Mouse (Mus musculus): ENCODE measurements around the gene Utrn.

The Utrn gene

GRCm38 (mm10) chr10:12736861-12737835 lies 132.0 kb downstream of the Utrn start:
- CTCF ChIA-PET: no interaction called here

GRCm38 (mm10) chr10:12735695-12736094 lies 133.5 kb downstream of the Utrn start:
- CTCF ChIA-PET: no interaction called here

DNA sequence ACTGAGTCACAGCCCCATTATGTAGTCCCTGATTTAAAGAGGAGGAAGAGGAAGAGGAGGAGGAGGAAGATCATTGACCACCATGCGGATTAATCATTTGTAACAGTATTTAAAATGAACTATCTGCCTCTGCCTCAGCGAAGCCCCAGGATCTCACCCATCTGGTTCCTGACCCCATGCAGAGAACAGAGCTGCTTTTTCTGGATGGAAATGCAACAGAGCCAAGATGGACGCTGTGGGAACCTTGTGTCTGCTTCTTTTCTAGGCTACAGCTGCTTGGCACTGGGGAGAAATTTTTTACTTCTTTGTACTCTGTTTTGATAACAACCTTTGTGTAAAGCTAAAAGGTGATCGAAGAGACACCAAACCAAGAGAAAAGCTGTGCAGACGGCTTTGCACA lies 137.7 kb downstream of the Utrn start:
- CTCF ChIA-PET: no interaction called here

DNA sequence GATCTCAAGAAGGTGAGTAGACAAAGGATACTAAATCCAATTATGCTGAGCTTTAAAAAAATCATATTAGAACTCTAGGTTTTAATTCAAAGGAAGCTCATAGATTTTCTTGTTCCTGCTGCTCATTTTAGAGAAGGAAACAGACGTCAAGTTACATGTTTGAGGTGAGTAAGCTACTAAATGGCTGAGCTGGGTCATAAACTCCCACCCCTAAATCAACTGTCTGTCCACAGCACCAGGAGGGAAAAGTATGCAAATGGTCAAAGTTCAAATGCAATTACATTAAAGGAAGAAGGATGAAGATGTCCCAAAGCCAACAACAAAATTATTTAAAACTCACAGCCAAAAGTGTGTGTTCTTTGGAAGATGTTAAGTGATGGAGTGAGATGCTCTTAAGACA lies 139.5 kb downstream of the Utrn start:
- CTCF ChIA-PET: no interaction called here

DNA sequence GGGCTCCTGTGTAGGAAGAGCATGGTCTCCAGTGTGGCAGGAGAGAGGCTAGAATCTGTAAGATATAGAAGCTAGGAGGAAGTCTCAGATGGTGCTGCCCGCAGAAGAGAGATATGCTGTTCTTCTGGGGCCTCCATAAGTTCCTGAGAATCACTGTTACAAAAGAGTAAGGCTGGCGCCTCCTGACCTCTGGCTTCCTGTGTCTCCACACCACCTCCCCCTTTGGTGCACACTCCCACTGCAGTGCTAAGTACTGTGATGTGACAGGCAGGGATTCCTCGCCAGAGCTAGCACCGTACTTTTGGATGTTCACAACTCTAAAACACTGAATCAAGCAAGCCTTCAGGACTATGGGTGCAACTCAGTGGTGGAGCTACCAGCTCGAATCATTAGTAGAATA lies 140.1 kb downstream of the Utrn start:
- CTCF ChIA-PET: no interaction called here

DNA sequence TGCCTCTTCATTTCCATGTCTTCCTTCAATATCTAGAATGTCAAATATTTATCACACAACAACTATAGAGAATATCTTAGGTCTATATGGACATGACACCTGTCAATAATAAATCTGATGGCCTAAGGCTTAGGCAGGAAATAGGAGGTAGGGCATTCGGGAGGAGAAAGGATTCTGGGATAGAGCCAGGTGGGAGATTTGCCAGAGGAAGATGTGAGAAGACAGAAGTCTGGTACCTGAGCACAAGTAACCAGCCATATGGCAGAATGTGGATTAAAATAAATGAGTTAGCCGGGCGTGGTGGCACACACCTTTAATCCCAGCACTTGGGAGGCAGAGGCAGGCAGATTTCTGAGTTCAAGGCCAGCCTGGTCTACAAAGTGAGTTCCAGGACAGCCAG lies 141.3 kb downstream of the Utrn start:
- CTCF ChIA-PET: no interaction called here

GRCm38 (mm10) chr10:12726041-12726608 lies 143.0 kb downstream of the Utrn start:
- CTCF ChIA-PET: no interaction called here

DNA sequence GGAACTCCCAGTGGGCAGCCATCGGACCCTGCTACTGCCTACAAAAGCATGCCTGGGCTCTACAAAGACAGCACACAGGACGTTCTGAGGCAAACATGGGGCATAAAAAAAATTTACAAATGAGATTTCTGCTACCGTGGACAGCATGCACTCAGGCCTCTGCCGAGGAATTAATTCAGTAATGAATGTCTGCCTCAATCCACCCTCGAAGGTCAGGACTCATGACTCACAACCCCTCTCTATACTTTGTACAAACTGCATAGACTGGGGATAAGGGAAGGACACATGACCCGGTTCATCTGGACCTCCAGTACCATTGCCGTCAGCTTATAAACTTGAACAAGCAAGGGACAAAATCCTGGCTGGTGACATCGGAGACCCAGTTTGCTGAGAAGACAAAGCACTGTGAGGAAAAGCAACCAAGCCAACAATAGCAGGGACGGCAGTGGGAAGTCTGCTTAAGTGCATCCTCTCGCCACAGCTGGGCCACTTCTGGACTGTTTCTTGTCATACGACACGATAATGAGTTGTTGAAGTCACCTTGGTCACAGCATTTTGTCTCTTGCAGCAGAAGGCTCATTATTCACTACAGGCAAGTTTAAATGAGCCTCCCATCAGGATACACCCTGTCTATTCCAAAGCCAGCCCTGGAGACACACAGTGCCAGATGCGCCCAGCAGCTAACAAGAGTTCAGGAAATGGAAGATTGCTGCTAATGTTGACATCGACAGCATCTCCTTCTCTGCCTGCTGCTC lies 144.7 kb downstream of the Utrn start:
- CTCF ChIA-PET: interaction anchor here (0.6 kb wide), 1 partner anchor 716 kb away, joined by 4 read pairs; no protein-coding TSS in a partner anchor

DNA sequence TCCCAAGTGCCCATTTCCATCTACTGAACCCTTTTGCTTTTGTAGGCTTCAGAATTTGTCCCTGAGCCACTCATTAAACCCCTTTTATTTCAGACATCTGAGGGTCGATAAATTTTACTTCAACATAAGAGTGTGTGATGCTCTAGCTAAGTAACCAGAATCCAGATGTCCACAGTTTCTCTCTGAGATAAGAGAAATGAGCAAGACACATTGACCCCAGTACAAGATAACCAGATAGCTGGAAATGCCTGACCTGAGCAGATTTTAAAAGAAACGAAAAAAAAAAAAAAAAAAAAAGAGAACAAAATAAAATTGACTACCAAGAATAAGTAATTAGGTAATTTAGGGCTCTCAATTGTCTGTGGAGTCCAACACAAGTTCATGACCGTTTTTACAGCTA lies 145.9 kb downstream of the Utrn start:
- CTCF ChIA-PET: interaction anchor here (0.6 kb wide), 1 partner anchor 1825 kb away, joined by 4 read pairs; no protein-coding TSS in a partner anchor

- CTCF ChIA-PET: no interaction called here
These were observed 147.1 kb downstream of the Utrn start for GRCm38 (mm10) chr10:12722111-12722510.

DNA sequence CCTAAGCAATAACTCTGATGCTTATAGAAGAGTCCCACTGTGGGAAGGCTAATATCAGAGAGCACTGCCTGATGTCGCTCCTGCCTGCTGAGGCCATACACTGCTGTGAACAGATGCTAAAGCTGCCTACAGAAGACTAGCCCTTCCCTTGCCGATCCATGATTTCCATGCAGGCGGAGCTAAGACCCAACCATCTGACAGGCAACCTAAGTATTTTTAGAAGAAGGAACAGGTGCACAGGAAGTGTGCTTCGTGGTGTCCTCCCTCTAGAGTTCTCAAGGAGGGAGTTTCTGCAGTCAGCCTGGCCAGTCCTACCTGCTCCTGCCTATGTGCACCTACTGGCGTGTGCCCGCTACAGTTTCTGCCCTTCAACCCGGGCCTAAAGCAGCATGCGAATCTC lies 150.8 kb downstream of the Utrn start:
- CTCF ChIA-PET: no interaction called here

DNA sequence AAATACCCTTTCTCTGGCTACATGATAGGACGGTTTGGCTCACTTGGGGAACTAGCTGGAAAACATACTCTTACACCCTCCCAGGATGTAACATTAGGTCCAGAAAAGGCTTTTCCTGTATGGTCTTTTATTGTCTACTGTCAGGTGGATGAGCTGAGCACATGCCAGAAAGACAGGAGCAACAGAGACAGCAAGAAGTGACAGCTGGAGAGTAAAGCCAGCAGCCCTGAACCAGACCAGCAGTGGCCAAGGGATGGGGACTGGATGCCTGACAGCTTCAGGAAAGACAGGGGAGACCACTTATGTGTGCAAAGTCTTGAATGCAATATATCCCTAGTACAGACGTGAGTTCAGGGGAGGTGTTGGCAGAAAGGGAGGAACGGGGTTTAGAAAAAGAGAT lies 151.8 kb downstream of the Utrn start:
- CTCF ChIA-PET: no interaction called here

GRCm38 (mm10) chr10:12716657-12717327 lies 152.4 kb downstream of the Utrn start:
- CTCF ChIA-PET: interaction anchor here (0.5 kb wide), 1 partner anchor 480 kb away, joined by 7 read pairs; no protein-coding TSS in a partner anchor

GRCm38 (mm10) chr10:12713236-12713855 lies 155.8 kb downstream of the Utrn start:
- CTCF ChIA-PET: no interaction called here

DNA sequence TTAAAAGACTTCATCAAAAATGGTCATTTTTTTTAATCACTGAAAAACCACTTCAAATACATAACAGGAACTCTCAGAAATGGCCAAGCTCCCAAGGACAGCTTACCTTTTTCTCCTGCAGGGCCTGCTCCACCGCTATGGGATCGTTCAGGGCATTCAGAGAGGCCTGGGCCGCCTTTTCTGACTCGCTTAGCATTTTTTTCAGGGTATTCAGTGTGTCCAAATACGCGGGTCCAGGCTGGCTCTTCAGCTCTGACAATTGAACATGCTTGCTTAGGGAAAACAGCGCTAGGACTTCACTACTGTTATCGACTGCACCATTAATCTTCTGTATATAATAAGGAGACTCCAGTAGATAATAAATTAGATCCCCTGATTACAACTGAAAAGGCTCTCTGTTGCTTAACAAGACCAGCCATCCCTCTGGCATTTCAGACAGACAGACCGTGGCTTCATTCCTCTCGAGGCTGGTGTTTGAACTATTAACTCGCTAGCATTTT lies 157.8 kb downstream of the Utrn start:
- CTCF ChIA-PET: no interaction called here

DNA sequence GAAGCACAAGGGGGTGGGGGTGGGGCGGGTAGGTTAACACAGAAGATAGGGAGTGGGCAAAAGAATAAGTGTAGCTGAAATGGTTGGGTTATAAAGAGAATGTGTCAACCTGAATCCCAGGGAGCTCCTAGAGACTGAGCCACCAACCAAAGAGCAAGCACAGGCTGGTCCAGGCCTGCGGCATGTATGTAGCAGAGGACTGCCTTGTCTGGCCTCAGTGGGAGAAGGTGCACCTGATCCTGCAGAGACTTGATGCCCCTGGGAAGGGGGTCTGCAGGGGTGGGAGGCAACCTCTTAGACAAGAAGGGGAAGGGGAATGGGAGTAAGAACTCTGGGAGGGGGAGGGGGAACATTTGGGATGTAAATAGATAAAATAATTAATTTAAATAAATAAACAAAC lies 162.6 kb downstream of the Utrn start:
- CTCF ChIA-PET: no interaction called here

DNA sequence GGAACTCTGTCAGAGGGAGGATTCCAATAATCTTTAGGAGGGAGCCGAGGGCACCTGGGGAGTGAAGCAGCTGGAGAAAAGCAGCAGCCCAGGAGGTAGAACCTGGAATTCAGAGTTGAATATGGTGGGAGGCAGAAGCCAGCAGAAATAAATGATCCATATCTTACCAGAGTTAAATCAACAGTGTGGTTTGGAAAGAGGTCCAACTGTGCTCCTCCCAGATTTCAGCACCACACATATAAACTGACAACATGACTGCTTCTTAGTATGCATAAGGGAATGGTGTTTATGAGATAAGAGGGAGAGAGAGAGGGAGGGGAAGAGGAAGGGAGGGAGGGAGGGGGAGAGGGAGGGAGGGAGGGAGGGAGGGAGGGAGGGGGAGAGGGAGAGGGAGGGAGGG lies 163.2 kb downstream of the Utrn start:
- CTCF ChIA-PET: no interaction called here

- CTCF ChIA-PET: no interaction called here
These were observed 164.9 kb downstream of the Utrn start for GRCm38 (mm10) chr10:12704290-12704689.

DNA sequence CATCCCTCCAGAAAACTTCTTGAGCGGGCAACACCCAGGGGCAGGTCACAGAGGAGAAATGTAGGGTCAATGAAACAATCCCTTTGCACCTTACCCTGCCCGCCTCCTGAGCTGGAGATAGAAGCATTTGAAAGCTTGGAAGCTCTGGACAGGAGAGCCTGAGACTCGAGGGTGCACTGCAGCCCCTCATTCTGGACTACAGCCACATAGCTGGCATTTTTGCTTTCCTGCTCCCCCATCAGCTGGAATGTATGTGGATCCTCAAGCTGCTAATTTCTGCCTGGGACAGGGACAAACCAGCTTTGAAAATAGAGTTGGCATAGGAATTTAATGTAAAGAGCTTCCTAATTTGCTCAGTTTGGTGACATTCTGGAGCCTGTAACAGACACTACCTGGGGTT lies 165.6 kb downstream of the Utrn start:
- CTCF ChIA-PET: no interaction called here

- CTCF ChIA-PET: no interaction called here
These were observed 167.0 kb downstream of the Utrn start for GRCm38 (mm10) chr10:12702140-12702539.

DNA sequence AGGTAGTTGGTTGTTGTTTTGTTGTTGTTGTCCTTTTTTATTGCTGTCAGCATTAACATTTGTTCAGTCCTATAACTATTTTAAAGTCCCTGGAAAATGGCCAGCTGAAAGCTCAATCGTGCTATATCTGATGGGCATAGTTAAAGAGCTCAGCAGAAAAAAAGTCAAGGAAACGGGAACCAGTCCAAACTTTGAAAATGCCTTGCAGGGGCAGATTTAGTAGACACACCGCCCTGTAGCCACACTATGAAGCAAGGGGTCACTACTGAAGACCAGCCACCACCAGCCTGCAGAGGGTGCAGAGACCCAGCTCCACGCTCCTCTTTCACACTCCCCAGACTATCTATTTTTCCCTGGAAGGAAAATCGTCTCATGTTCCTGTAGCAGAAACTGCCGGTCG lies 167.5 kb downstream of the Utrn start:
- CTCF ChIA-PET: no interaction called here

Data from spleen, embryonic (tissue).